Comparison of ENCODE assay signal across 23 mouse cellular contexts in genomic region chr13:11999851-12000250, GRCm38 (mm10).
"Had no signal": no experiment of that assay in that cellular context is flagged by ENCODE, and none has a peak within 500 bp of the region (broad histone marks: within the 10 kb centered on the region; RNA-seq: fewer than 3 reads in every experiment).

No protein-coding gene starts in this region.

- H3K27ac ChIP-seq: embryonic facial prominence, embryonic 10.5 days; embryonic facial prominence, embryonic 12.5 days; embryonic facial prominence, embryonic 13.5 days; embryonic facial prominence, embryonic 15.5 days; forebrain, embryonic 10.5 days; forebrain, embryonic 12.5 days; forebrain, embryonic 13.5 days; forebrain, embryonic 15.5 days; gastrocnemius, adult 2 months; heart, adult 2 months; heart, embryonic 10.5 days had no signal

- ATAC-seq: forebrain, embryonic 13.5 days; forebrain, embryonic 14.5 days; forebrain, embryonic 15.5 days; forebrain, embryonic 16.5 days; forebrain, postnatal 0 days had no signal

- H3K4me3 ChIP-seq: embryonic facial prominence, embryonic 10.5 days; embryonic facial prominence, embryonic 12.5 days; embryonic facial prominence, embryonic 13.5 days; embryonic facial prominence, embryonic 15.5 days; erythroblast, embryonic 14.5 days; forebrain, embryonic 10.5 days; forebrain, embryonic 12.5 days; forebrain, embryonic 13.5 days; forebrain, embryonic 15.5 days; gastrocnemius, adult 2 months; heart, adult 2 months; heart, embryonic 10.5 days had no signal

- DNase-seq: cerebellum, adult 9-11 months; embryo, embryonic 11 days; forebrain, postnatal 0 days; gastrocnemius, adult 2 months; gastrocnemius, postnatal 10 days; gastrocnemius, postnatal 14 days; gastrocnemius, postnatal 25 days; gastrocnemius, postnatal 36 days; heart, adult 11 months; heart, adult 18-20 months; heart, adult 2 months had no signal
